Mouse (Mus musculus) liver, adult 2 months (tissue): ENCODE results near the gene Adgrl2.

Source experiments
- CTCF ChIP-seq: fragments of 200-500 bp; IDR thresholded peaks from 2 replicates; pipeline ENCODE4 v1.5.1; 2011; ENCODE audit warnings: low read depth, low read length, control low read depth
- POLR2A ChIP-seq: fragments of 200-500 bp; IDR thresholded peaks from 2 replicates; pipeline ENCODE4 v1.6.1; 2011; ENCODE audit warnings: low read length, control low read depth; ENCODE audit not compliant: insufficient read depth; ENCODE audit errors: extremely low read depth

DNA sequence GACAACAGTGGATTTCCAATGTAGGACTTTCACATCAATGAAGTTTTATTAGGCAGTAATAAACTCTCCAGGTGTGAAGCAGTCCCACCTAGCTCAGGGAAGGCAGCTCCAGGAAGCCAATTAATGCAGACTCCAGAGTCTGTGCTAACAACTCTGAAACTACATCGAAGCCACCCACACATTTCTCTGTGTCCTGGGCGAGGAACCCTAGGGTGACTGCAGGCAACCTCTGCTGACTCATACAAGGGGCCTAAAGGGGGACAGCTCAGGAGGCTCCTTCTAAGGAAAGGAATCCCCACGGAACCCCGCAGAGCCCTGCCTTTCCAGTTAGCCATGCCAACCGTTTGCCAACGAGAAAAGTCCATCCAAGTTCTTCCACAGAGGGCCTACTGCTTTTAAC, 90.5 kb downstream of the Adgrl2 start:
- TF ChIP-seq CTCF (no peak), POLR2A (no peak)
